ENCODE assay signal across 17 mouse cellular contexts in the genomic region with DNA sequence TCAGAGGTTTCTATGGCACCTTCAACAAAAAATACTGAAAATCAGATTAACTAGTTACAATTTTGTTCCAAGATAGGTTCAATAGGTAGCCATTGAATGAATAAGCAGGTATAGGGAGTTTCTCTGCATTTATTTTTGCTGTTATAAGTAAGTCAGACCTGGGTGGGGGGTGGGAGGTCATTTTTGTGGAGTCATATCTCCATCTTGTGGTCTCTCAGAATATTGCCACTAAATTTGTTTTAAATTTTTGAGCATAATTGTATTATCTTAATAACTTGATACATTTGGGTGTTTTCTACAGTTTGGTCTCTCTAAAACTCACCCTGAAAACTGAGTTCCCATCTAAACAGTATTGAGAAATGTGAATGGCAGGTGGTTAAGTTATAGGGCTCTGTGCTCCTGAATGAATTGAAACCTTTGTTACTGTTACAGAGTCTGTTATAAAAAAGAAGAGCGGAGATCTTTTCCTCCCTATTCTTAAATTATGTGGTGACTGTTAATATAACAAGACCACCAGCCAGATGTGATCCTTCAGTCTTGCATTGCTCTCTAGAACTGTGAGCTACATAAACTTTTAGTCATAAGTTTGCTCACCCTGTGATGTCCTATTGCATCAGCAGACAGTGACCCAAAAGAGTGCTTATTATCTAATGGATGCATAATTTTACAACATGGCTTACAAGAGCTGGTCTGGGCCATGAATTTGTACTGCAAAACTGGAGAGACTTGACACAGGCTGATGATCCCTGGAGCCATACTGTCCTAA. TPM values are rescaled to one million over a fixed set of nuclear protein-coding genes. Genes with fewer than 3 reads are reported as not detected.
DNase-seq lines count a peak whose midpoint lies in the region; ATAC-seq and TF ChIP-seq lines count a peak whose summit lies in the region.
"Had no signal": no experiment of that assay in that cellular context is flagged by ENCODE, and none has a peak within 500 bp of the region (broad histone marks: within the 10 kb centered on the region; RNA-seq: fewer than 3 reads in every experiment).

No protein-coding gene starts in this region.

- no peak overlapping the region for H3K4me2 ChIP-seq in forebrain, postnatal 0 days (ENCODE audit: low read depth)
- no peak overlapping the region for H3K4me2 ChIP-seq in forebrain, embryonic 13.5 days
- no peak overlapping the region for H3K4me2 ChIP-seq in lung, embryonic 14.5 days
- H3K4me2 ChIP-seq: embryonic facial prominence, embryonic 12.5 days; hindbrain, embryonic 15.5 days; limb, embryonic 12.5 days; midbrain, embryonic 12.5 days; neural tube, embryonic 15.5 days had no signal

- peak; percentile 52 for TF ChIP-seq CTCF in forebrain, postnatal 0 days (IDR thresholded peaks at IDR 0.05; ENCODE audit: low read depth)
- TF ChIP-seq CTCF in lung, embryonic 14.5 days (IDR thresholded peaks at IDR 0.05; ENCODE audit: low read depth): peak; percentile 28; the same call in 1 of the 2 replicates

- no peaks in the 10 kb centered on the region for H3K9me3 ChIP-seq in forebrain, postnatal 0 days (ENCODE audit: low read length)
- H3K9me3 ChIP-seq in forebrain, embryonic 13.5 days (replicated peaks): no peaks in the 10 kb centered on the region
- no peaks in the 10 kb centered on the region for H3K9me3 ChIP-seq in lung, embryonic 14.5 days (ENCODE audit: low read depth, low read length)
- H3K9me3 ChIP-seq: embryonic facial prominence, embryonic 12.5 days; hindbrain, embryonic 15.5 days; limb, embryonic 12.5 days; midbrain, embryonic 12.5 days; neural tube, embryonic 15.5 days had no signal

- ATAC-seq in forebrain, postnatal 0 days: no peak
- ATAC-seq in forebrain, embryonic 13.5 days: no peak
- no peak for ATAC-seq in lung, embryonic 14.5 days (ENCODE audit: insufficient read depth)

- H3K9ac ChIP-seq in forebrain, postnatal 0 days: no peak overlapping the region
- H3K9ac ChIP-seq in forebrain, embryonic 13.5 days: no peak overlapping the region
- no peak overlapping the region for H3K9ac ChIP-seq in lung, embryonic 14.5 days
- H3K9ac ChIP-seq: embryonic facial prominence, embryonic 12.5 days; hindbrain, embryonic 15.5 days; limb, embryonic 12.5 days; midbrain, embryonic 12.5 days; neural tube, embryonic 15.5 days had no signal

- H3K4me1 ChIP-seq in forebrain, postnatal 0 days (ENCODE audit: insufficient read depth): no peaks in the 10 kb centered on the region
- no peaks in the 10 kb centered on the region for H3K4me1 ChIP-seq in forebrain, embryonic 13.5 days
- no peaks in the 10 kb centered on the region for H3K4me1 ChIP-seq in lung, embryonic 14.5 days (ENCODE audit: insufficient read depth)
- H3K4me1 ChIP-seq: embryonic facial prominence, embryonic 12.5 days; hindbrain, embryonic 15.5 days; limb, embryonic 12.5 days; midbrain, embryonic 12.5 days; neural tube, embryonic 15.5 days had no signal

- DNase-seq in forebrain, postnatal 0 days: peak; percentile 35
- peak; percentile 22 for DNase-seq in lung, embryonic 14.5 days
- no peak for DNase-seq in lung, postnatal 25 days (ENCODE audit: low spot score)
- DNase-seq in NIH3T3 (ENCODE audit: low read depth): peak; percentile 44
- peak; percentile 55 for DNase-seq in naive thymus-derived CD4-positive, alpha-beta T cell, adult 2 months (ENCODE audit: low read depth)
- no peak for DNase-seq in cerebellum, adult 11-12 months
- no peak for DNase-seq in cerebellum, postnatal 25 days
- DNase-seq: cerebellum, adult 9-11 months; gastrocnemius, postnatal 14 days; kidney, postnatal 10 days; layer of hippocampus, postnatal 36 days had no signal

- no peak overlapping the region for H3K27ac ChIP-seq in forebrain, postnatal 0 days (ENCODE audit: low read depth, low read length)
- no peak overlapping the region for H3K27ac ChIP-seq in forebrain, embryonic 13.5 days
- H3K27ac ChIP-seq in lung, embryonic 14.5 days (ENCODE audit: low read depth): no peak overlapping the region
- H3K27ac ChIP-seq: embryonic facial prominence, embryonic 12.5 days; hindbrain, embryonic 15.5 days; limb, embryonic 12.5 days; midbrain, embryonic 12.5 days; neural tube, embryonic 15.5 days had no signal

- H3K27me3 ChIP-seq in forebrain, postnatal 0 days (ENCODE audit: insufficient read depth, low read length): no peaks in the 10 kb centered on the region
- no peaks in the 10 kb centered on the region for H3K27me3 ChIP-seq in forebrain, embryonic 13.5 days
- H3K27me3 ChIP-seq in lung, embryonic 14.5 days (ENCODE audit: insufficient read depth, low read length): no peaks in the 10 kb centered on the region
- H3K27me3 ChIP-seq: embryonic facial prominence, embryonic 12.5 days; hindbrain, embryonic 15.5 days; limb, embryonic 12.5 days; midbrain, embryonic 12.5 days; neural tube, embryonic 15.5 days had no signal

- WGBS in forebrain, postnatal 0 days: 96% methylated on average over 1 of the region's 1 CpGs
- WGBS in forebrain, embryonic 13.5 days: 93% methylated on average over 1 of the region's 1 CpGs
- WGBS in lung, embryonic 14.5 days: 86% methylated on average over 1 of the region's 1 CpGs

- no peak overlapping the region for H3K4me3 ChIP-seq in forebrain, postnatal 0 days (ENCODE audit: low read depth, low read length)
- no peak overlapping the region for H3K4me3 ChIP-seq in forebrain, embryonic 13.5 days
- no peak overlapping the region for H3K4me3 ChIP-seq in lung, embryonic 14.5 days (ENCODE audit: low read depth, low read length)
- H3K4me3 ChIP-seq: embryonic facial prominence, embryonic 12.5 days; hindbrain, embryonic 15.5 days; limb, embryonic 12.5 days; midbrain, embryonic 12.5 days; neural tube, embryonic 15.5 days had no signal

- no peaks in the 10 kb centered on the region for H3K36me3 ChIP-seq in forebrain, postnatal 0 days (ENCODE audit: insufficient read depth)
- H3K36me3 ChIP-seq in forebrain, embryonic 13.5 days (ENCODE audit: poor library complexity, severe bottlenecking): no peaks in the 10 kb centered on the region
- H3K36me3 ChIP-seq in lung, embryonic 14.5 days (ENCODE audit: insufficient read depth): 0 out of 2 replicates have a peak, but pooled peaks cover 3% of the 10 kb centered on the region
- H3K36me3 ChIP-seq: embryonic facial prominence, embryonic 12.5 days; hindbrain, embryonic 15.5 days; midbrain, embryonic 12.5 days; neural tube, embryonic 15.5 days had no signal

RNA-seq across cellular contexts. Expression of a gene that starts 9.6 kb away (rescaled TPM):
- total RNA-seq in forebrain, postnatal 0 days (2014; rRNA removed): 16.2 and 19.8 TPM in 2 replicates
- 43.4 and 51.6 TPM in 2 replicates for polyA plus RNA-seq in forebrain, postnatal 0 days (2015; fragmentation: Nextera tagmentation; extraction: Ambion mirVana)
- polyA plus RNA-seq in forebrain, embryonic 13.5 days (2015; fragmentation: Nextera tagmentation; extraction: Ambion mirVana): 90.4 and 95.0 TPM in 2 replicates
- polyA plus RNA-seq in lung, embryonic 14.5 days (2014; fragmentation: Nextera tagmentation; extraction: Ambion mirVana): 79.0 and 82.6 TPM in 2 replicates

RNA-seq across cellular contexts. Expression of a gene that starts 9.7 kb away (rescaled TPM):
- total RNA-seq in forebrain, postnatal 0 days (2014; rRNA removed): 192 TPM in 2 replicates
- 132 and 149 TPM in 2 replicates for polyA plus RNA-seq in forebrain, postnatal 0 days (2015; fragmentation: Nextera tagmentation; extraction: Ambion mirVana)
- 63.6 and 73.3 TPM in 2 replicates for polyA plus RNA-seq in forebrain, embryonic 13.5 days (2015; fragmentation: Nextera tagmentation; extraction: Ambion mirVana)
- 56.4 and 59.6 TPM in 2 replicates for polyA plus RNA-seq in lung, embryonic 14.5 days (2014; fragmentation: Nextera tagmentation; extraction: Ambion mirVana)

RNA-seq across cellular contexts. Expression of a gene that starts 23.9 kb away (rescaled TPM):
- 12.2 and 14.5 TPM in 2 replicates for total RNA-seq in forebrain, postnatal 0 days (2014; rRNA removed)
- 0.94 and 2.3 TPM in 2 replicates for polyA plus RNA-seq in forebrain, postnatal 0 days (2015; fragmentation: Nextera tagmentation; extraction: Ambion mirVana)
- polyA plus RNA-seq in forebrain, embryonic 13.5 days (2015; fragmentation: Nextera tagmentation; extraction: Ambion mirVana): 3.3 and 3.7 TPM in 2 replicates
- polyA plus RNA-seq in lung, embryonic 14.5 days (2014; fragmentation: Nextera tagmentation; extraction: Ambion mirVana): 5.0 and 5.1 TPM in 2 replicates

Comparison
In these comparisons a context has a peak if more than half of its experiments do, and no peak if none do; other contexts are left out.
1. DNase-seq: peak in forebrain, postnatal 0 days (single experiment), lung, embryonic 14.5 days (single experiment), NIH3T3 (single experiment) and naive thymus-derived CD4-positive, alpha-beta T cell, adult 2 months (single experiment); none in lung, postnatal 25 days (single experiment), cerebellum, adult 11-12 months (single experiment) and cerebellum, postnatal 25 days (0 of 2).